Mouse (Mus musculus): ENCODE results near the gene Scrn3.

Scrn3 gene

GRCm38 (mm10) chr2:73380298-73380975 is 68.0 kb downstream of the Scrn3 start:
- no peak for DNase-seq (ENCODE audit: extremely low spot score, low spot score)

GRCm38 (mm10) chr2:73385172-73385571 is 72.8 kb downstream of the Scrn3 start:
- no peak for DNase-seq (ENCODE audit: extremely low spot score, low spot score)

- peak; percentile 16 for DNase-seq (ENCODE audit: extremely low spot score, low spot score)
Observed at GRCm38 (mm10) chr2:73385641-73386355, 73.4 kb downstream of the Scrn3 start.

DNA sequence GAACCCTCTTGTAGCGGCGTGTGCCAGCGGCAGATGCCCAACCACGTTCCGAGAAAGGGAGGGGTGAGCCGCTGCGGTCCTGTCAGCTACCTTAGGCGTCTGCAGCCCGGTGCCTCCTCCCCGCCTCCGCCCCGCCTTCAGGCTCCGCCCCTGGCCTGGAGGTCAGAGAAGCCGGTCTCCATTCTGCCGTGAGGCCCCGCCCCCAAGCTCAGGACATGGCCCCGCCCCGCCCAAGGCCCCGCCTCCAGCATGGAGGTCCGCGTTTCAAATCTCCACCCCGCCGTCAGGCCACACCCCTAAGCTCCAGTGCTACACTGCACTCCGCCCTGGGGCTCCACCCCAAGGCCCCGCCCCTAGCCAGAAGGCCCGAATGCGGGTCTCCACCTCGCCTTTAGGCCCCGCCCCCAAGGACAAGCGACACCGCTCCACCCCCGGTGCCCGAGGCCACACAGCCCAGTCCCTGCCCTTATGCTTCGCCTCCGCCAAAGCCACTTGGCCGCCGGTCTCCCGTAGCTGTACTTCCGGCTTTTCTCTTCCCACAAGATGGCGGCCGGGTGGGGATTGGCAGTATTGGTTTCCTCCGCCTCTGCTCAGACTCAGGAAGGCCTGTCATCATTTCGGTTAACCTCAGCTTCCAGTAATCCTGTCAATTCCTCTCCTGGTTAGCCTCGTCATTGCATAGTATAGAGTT is 74.1 kb downstream of the Scrn3 start, which contains the start of gene Gpr155:
Gpr155 (minus strand) TSS at position 217 of the 691 bp plus-strand sequence.
- DNase-seq (ENCODE audit: extremely low spot score, low spot score): peak; percentile 99

All from neural tube, embryonic 10.5 days (tissue).